Mouse (Mus musculus) limb, embryonic 11.5 days (tissue): Measurements from ENCODE around the gene Plekhm3. TPM values are rescaled to one million over a fixed set of nuclear protein-coding genes. Genes with fewer than 3 reads are reported as not detected.

Experiments
- ATAC-seq: fragments of 200-750 bp; cut with Nextera tagmentation; 2 replicates; pipeline ENCODE4 v1.8.0; 2017; ENCODE audit warnings: low read depth; ENCODE audit not compliant: insufficient number of reproducible peaks, low FRiP score, low TSS enrichment
- DNase-seq: peaks from one replicate; pipeline ENCODE4 v3.0.0-alpha.2; 2015; ENCODE audit warnings: low spot score
- H3K27ac ChIP-seq: fragments of 300-500 bp; sonication (generic); replicated peaks from 2 replicates; pipeline ENCODE4 v1.5.1; 2014; ENCODE audit warnings: low read depth, mild to moderate bottlenecking, low read length
- H3K27me3 ChIP-seq: fragments of 300-500 bp; sonication (generic); 2 replicates; pipeline ENCODE4 v1.6.1; 2014; ENCODE audit warnings: mild to moderate bottlenecking, low read length, mixed read lengths; ENCODE audit not compliant: control insufficient read depth, insufficient read depth
- H3K36me3 ChIP-seq: fragments of 300-500 bp; sonication (generic); 2 replicates; pipeline ENCODE4 v1.6.1; 2014; ENCODE audit warnings: mild to moderate bottlenecking, low read length, moderate library complexity, mixed read lengths; ENCODE audit not compliant: control insufficient read depth, insufficient read depth
- H3K4me1 ChIP-seq: fragments of 300-500 bp; sonication (generic); 2 replicates; pipeline ENCODE4 v1.6.1; 2014; ENCODE audit warnings: low read length, mixed read lengths; ENCODE audit not compliant: control insufficient read depth, insufficient read depth
- H3K4me2 ChIP-seq: fragments of 300-500 bp; sonication (generic); 2 replicates; pipeline ENCODE4 v1.6.1; 2014; ENCODE audit warnings: low read depth, mild to moderate bottlenecking, moderate library complexity; ENCODE audit not compliant: severe bottlenecking
- H3K4me3 ChIP-seq: fragments of 300-500 bp; sonication (generic); 2 replicates; pipeline ENCODE4 v1.5.1; 2014; ENCODE audit warnings: low read depth, low read length
- H3K9ac ChIP-seq: fragments of 300-500 bp; sonication (generic); 2 replicates; pipeline ENCODE4 v1.6.1; 2014; ENCODE audit warnings: mild to moderate bottlenecking, low read length
- H3K9me3 ChIP-seq: fragments of 300-500 bp; sonication (generic); 2 replicates; pipeline ENCODE4 v1.6.1; 2016; ENCODE audit warnings: low read length; ENCODE audit not compliant: control insufficient read depth
- WGBS: fragments of 180-500 bp; shearing (Covaris S2); extraction: QIAGEN DNeasy Blood & Tissue Kit; methylation state at CpG from one replicate; pipeline ENCODE4 v1.1.7; 2014; 5-methylcytosine and 5-hydroxymethylcytosine counted together
- polyA plus RNA-seq: library from polyadenylated mRNA; unstranded; fragments of >200 nt; fragmentation: Nextera tagmentation; extraction: Ambion mirVana; gene quantifications from 2 replicates; pipeline ENCODE4 v1.2.1, GENCODE M21; 2014

Plekhm3 gene
- polyA plus RNA-seq, 1 experiment from 2014 or later: 7.8 TPM

- ATAC-seq: no peak
- WGBS: 79% methylated on average over 4 of the region's 4 CpGs
These were observed 14.4 kb downstream of the Plekhm3 start for GRCm38 (mm10) chr1:64942006-64942755.

DNA sequence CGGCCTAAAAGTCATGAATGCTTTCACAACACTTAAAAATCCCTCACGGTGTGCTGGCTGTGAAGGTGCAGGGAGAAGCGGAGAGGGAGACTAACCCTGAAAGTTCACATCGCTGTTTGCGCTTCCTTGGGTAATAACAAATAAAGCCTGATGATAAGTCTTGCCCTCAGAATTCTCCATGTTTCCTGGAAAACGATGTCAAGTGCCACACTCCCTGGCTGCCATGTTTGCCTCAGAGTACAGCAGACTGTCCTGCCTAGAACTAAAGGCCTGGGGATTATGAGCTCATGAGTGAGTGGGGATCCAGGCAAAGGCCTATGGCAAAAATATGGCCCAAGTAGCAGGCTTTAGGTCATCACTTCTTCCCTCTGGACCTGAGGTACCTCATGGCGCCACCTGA, 17.7 kb downstream of the Plekhm3 start:
- H3K4me3 ChIP-seq: no peak overlapping the region
- no peak overlapping the region for H3K4me2 ChIP-seq
- H3K9ac ChIP-seq: no peak overlapping the region
- H3K27me3 ChIP-seq: no peaks in the 10 kb centered on the region
- DNase-seq (no peak), ATAC-seq (no peak)
- 93% methylated on average over 7 of the region's 7 CpGs for WGBS
- no peak overlapping the region for H3K27ac ChIP-seq
- no peaks in the 10 kb centered on the region for H3K36me3 ChIP-seq
- H3K9me3 ChIP-seq: no peaks in the 10 kb centered on the region
- H3K4me1 ChIP-seq: no peaks in the 10 kb centered on the region

More at GRCm38 (mm10) chr1:64942006-64942755, 14.4 kb downstream of the Plekhm3 start:
- no peaks in the 10 kb centered on the region for H3K4me1 ChIP-seq
- no peak overlapping the region for H3K27ac ChIP-seq
- no peak for DNase-seq
- no peaks in the 10 kb centered on the region for H3K27me3 ChIP-seq
- H3K4me3 ChIP-seq: no peak overlapping the region
- H3K36me3 ChIP-seq: no peaks in the 10 kb centered on the region
- H3K9ac ChIP-seq: no peak overlapping the region
- H3K4me2 ChIP-seq: no peak overlapping the region
- H3K9me3 ChIP-seq: no peaks in the 10 kb centered on the region

GRCm38 (mm10) chr1:64937692-64938091, 18.9 kb downstream of the Plekhm3 start:
- H3K27ac ChIP-seq: no peak overlapping the region
- H3K4me3 ChIP-seq: no peak overlapping the region
- H3K36me3 ChIP-seq: no peaks in the 10 kb centered on the region
- DNase-seq (no peak), ATAC-seq (no peak)
- H3K9ac ChIP-seq: no peak overlapping the region
- 94% methylated on average over 10 of the region's 10 CpGs for WGBS
- H3K9me3 ChIP-seq: no peaks in the 10 kb centered on the region
- no peaks in the 10 kb centered on the region for H3K4me1 ChIP-seq
- no peaks in the 10 kb centered on the region for H3K27me3 ChIP-seq
- H3K4me2 ChIP-seq: no peak overlapping the region

- DNase-seq (no peak), ATAC-seq (no peak)
- no peaks in the 10 kb centered on the region for H3K4me1 ChIP-seq
- WGBS: 92% methylated on average over 1 of the region's 1 CpGs
- H3K9me3 ChIP-seq: no peaks in the 10 kb centered on the region
- H3K27me3 ChIP-seq: no peaks in the 10 kb centered on the region
- no peak overlapping the region for H3K4me2 ChIP-seq
- no peak overlapping the region for H3K4me3 ChIP-seq
- no peak overlapping the region for H3K27ac ChIP-seq
- no peak overlapping the region for H3K9ac ChIP-seq
- no peaks in the 10 kb centered on the region for H3K36me3 ChIP-seq
These were observed 23.7 kb downstream of the Plekhm3 start for GRCm38 (mm10) chr1:64932921-64933320.

GRCm38 (mm10) chr1:64930124-64930523, 26.5 kb downstream of the Plekhm3 start:
- H3K9me3 ChIP-seq: no peaks in the 10 kb centered on the region
- WGBS: 80% methylated on average over 6 of the region's 6 CpGs
- H3K4me3 ChIP-seq: no peak overlapping the region
- H3K9ac ChIP-seq: no peak overlapping the region
- no peaks in the 10 kb centered on the region for H3K4me1 ChIP-seq
- no peaks in the 10 kb centered on the region for H3K36me3 ChIP-seq
- DNase-seq: no peak
- H3K27ac ChIP-seq: no peak overlapping the region
- ATAC-seq: no peak
- no peak overlapping the region for H3K4me2 ChIP-seq
- no peaks in the 10 kb centered on the region for H3K27me3 ChIP-seq

GRCm38 (mm10) chr1:64929673-64930072, 27.0 kb downstream of the Plekhm3 start:
- 86% methylated on average over 4 of the region's 4 CpGs for WGBS
- no peaks in the 10 kb centered on the region for H3K4me1 ChIP-seq
- H3K4me3 ChIP-seq: no peak overlapping the region
- no peaks in the 10 kb centered on the region for H3K9me3 ChIP-seq
- DNase-seq: no peak
- no peaks in the 10 kb centered on the region for H3K36me3 ChIP-seq
- no peak overlapping the region for H3K9ac ChIP-seq
- H3K4me2 ChIP-seq: no peak overlapping the region
- ATAC-seq: no peak
- no peaks in the 10 kb centered on the region for H3K27me3 ChIP-seq
- no peak overlapping the region for H3K27ac ChIP-seq

- Histone ChIP-seq H3K4me2 (no peak overlapping the region), H3K36me3 (no peaks in the 10 kb centered on the region), H3K9ac (no peak overlapping the region), H3K9me3 (no peaks in the 10 kb centered on the region), H3K4me1 (no peaks in the 10 kb centered on the region), H3K27me3 (no peaks in the 10 kb centered on the region), H3K27ac (no peak overlapping the region), H3K4me3 (no peak overlapping the region)
- ATAC-seq (no peak), DNase-seq (no peak)
- WGBS: 88% methylated on average over 3 of the region's 3 CpGs
These were observed 28.1 kb downstream of the Plekhm3 start for GRCm38 (mm10) chr1:64928542-64928941.

- Histone ChIP-seq H3K4me3 (no peak overlapping the region), H3K9me3 (no peaks in the 10 kb centered on the region), H3K36me3 (no peaks in the 10 kb centered on the region), H3K9ac (no peak overlapping the region), H3K27ac (no peak overlapping the region), H3K27me3 (no peaks in the 10 kb centered on the region), H3K4me1 (no peaks in the 10 kb centered on the region), H3K4me2 (no peak overlapping the region)
- DNase-seq (no peak), ATAC-seq (no peak)
- whole genome bisulfite sequencing: 89% methylated on average over 15 of the region's 15 CpGs
These were observed 29.0 kb downstream of the Plekhm3 start for GRCm38 (mm10) chr1:64927437-64928274.
